Mouse (Mus musculus): ENCODE results near the gene Gm20931.
"Not testable (repeated sequence)": the region's sequence is repeated elsewhere in the genome, so short reads cannot be mapped to it uniquely, and the experiment has no call there.

The Gm20931 gene

DNA sequence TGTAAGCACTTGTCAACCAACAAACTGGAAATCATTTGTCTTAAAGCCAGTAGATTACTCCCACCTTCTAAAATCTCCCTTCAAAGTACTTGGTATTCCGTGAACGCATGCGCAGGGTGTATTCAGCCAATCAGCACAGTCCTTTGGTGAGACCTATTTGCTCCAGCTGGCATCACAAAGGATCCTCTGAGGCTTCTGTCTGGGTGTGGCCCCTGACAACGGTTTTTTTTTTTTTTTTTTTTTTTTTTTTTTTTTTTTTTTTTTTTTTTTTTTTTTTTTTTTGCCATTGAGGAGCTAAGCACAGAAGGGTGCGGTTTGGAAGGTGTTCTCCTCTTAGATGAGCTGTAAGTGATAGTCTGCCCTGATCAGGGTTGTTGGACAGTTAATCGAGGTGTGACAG, at the start of gene Gm20931:
Gm20931 (plus strand) TSS at position 301 of the 400 bp plus-strand sequence.
- DNase-seq (ENCODE audit: inconsistent ontology term): not testable (repeated sequence)
